Mouse (Mus musculus) right cerebral cortex, adult 2 months (tissue): ENCODE measurements around the gene Nradd.

Source experiments
- DNase-seq, 2 experiments: peaks; one replicate each; pipeline ENCODE4 v3.0.0; 2021 to 2022; ENCODE audit warnings: low spot score in 2 of 2

Gene Nradd

GRCm38 (mm10) chr9:110652963-110653654 lies 28.9 kb upstream of the Nradd start:
- no peak for DNase-seq

- no peak for DNase-seq
Observed at GRCm38 (mm10) chr9:110651931-110652722, 27.9 kb upstream of the Nradd start.

GRCm38 (mm10) chr9:110649775-110650174 lies 25.5 kb upstream of the Nradd start:
- DNase-seq, result no peak

- no peak for DNase-seq
Observed at GRCm38 (mm10) chr9:110645219-110645618, 21.0 kb upstream of the Nradd start.

GRCm38 (mm10) chr9:110644295-110644694 lies 20.0 kb upstream of the Nradd start:
- DNase-seq, result no peak

- no peak for DNase-seq
Observed at GRCm38 (mm10) chr9:110643787-110644186, 19.5 kb upstream of the Nradd start.

GRCm38 (mm10) chr9:110642812-110643524 lies 18.7 kb upstream of the Nradd start:
- DNase-seq, result no peak

- no peak for DNase-seq
Observed at GRCm38 (mm10) chr9:110641006-110641405, 16.8 kb upstream of the Nradd start.

GRCm38 (mm10) chr9:110638611-110639021 lies 14.4 kb upstream of the Nradd start:
- no peak for DNase-seq

- DNase-seq, result peak; percentile 87 to 88
Observed at GRCm38 (mm10) chr9:110635225-110635624, 11.0 kb upstream of the Nradd start.

GRCm38 (mm10) chr9:110633882-110634281 lies 9.6 kb upstream of the Nradd start:
- DNase-seq, result no peak

- DNase-seq, result no peak
Observed at GRCm38 (mm10) chr9:110632671-110633070, 8.4 kb upstream of the Nradd start.

GRCm38 (mm10) chr9:110631651-110632275 lies 7.5 kb upstream of the Nradd start:
- no peak for DNase-seq

GRCm38 (mm10) chr9:110631191-110631590 lies 6.9 kb upstream of the Nradd start:
- DNase-seq, result no peak

GRCm38 (mm10) chr9:110630171-110630570 lies 5.9 kb upstream of the Nradd start:
- no peak for DNase-seq

- peak; percentile 23 to 38 for DNase-seq
Observed at GRCm38 (mm10) chr9:110625350-110625908, 1.2 kb upstream of the Nradd start.

GRCm38 (mm10) chr9:110623416-110624195 lies 646 bp downstream of the Nradd start:
- DNase-seq, result no peak

GRCm38 (mm10) chr9:110622621-110623219 lies 1.5 kb downstream of the Nradd start:
- no peak for DNase-seq

- no peak for DNase-seq
Observed at GRCm38 (mm10) chr9:110620685-110621084, 3.6 kb downstream of the Nradd start.

GRCm38 (mm10) chr9:110620180-110620579 lies 4.1 kb downstream of the Nradd start:
- DNase-seq, result no peak
